Mouse (Mus musculus): ENCODE measurements at regions not wholly inside any gene's neighbourhood (a gene's known extent, or its start where the extent isn't known, plus 50 kb on each side); places are given as distances from the start of the nearest gene placed in this dataset.
A peak's percentile ranks its signal among the peaks of the same experiment; 100 is the strongest.

GRCm38 (mm10) chr6:127348770-127349409, 97.8 kb upstream of the Parp11 start:
- peak in 1 of 2 experiments; percentile 36 for DNase-seq

DNA sequence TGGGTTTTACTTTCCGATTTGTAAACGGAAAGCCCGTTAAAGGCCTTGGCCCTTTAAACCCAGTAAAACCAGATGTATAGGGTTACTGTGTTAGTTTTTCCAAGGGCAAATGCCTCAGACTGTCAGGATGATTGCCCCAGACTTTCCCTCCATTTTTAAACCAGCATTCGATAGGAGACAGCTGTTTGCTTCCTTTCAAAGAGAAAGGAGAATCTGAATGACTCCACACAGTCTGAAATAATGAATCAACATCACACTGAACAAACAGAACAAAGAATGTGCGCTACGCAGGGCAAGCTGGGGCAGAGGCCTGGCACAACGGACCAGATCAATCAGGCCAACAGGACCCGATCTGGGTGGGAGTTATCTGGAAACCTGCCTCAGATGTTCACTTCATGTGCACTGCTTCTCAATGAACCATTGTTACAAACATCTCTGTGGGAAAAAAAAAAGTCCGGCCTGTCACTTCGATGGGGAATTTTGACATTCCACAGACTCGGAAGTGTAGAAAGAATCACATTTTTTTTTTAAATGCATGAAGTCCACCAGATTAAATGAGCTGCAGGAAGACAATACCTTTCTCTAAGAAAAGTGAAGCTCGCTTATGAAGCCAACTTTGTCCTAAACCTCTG, 97.0 kb upstream of the Parp11 start:
- DNase-seq: no peak

DNA sequence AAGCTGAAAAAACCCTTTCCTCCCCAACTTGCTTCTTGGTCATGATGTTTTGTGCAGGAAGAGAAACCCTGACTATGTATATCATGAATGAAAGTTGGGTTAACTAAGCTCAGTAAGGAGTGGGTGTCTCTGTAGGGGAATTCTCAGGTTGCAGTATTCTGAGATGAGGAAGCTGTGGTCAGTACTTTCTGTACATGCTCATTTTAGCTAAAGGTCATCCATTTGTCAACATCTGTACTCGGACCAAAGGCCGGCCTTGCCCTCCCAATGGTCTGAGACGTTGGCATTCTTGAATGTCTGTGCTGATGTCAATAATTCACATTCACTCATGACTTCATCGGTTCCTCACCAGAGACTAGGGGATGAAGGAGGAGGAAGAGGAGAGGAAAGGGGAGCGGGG, 94.9 kb upstream of the Parp11 start:
- peak in 1 of 2 experiments; percentile 19 for DNase-seq

DNA sequence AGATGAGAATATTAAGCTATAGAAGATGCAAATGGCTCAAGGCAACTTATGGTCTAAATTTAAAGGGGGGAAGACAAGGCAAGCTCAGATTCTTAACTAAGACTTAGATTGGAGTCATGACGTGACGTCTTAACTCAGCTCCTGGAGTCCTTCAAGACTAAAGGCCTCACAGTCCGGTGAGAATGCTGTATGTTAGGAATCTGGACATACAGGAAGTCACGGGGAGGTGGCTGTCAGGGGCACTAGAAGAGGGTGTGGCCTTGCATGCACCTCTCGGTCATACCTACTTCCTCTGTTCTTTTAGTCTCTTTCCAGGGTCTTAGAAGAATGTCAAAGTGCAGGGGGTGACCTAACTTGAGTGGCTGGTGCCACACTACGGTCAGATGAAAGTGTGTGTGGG, 91.5 kb upstream of the Parp11 start:
- no peak for DNase-seq

DNA sequence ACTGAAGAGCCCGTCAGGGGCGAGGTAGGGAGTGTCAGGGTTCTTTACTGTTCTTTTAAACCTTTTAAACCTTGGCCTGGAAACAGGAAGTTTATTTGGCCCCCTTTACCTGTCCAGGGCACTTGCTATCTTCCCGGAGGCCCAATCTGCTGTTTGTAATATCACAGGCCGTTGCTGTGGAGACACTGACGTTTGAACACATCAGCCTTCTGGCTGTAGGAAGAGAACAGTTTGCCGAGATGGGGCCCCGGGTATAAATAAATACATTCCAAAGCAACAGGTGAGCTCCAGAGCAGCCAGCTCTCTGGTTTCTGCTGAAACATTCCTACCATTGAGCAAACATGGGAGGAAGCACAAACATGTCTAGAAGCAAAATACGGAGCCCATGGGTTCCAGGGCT, 90.2 kb upstream of the Parp11 start:
- DNase-seq: no peak

DNA sequence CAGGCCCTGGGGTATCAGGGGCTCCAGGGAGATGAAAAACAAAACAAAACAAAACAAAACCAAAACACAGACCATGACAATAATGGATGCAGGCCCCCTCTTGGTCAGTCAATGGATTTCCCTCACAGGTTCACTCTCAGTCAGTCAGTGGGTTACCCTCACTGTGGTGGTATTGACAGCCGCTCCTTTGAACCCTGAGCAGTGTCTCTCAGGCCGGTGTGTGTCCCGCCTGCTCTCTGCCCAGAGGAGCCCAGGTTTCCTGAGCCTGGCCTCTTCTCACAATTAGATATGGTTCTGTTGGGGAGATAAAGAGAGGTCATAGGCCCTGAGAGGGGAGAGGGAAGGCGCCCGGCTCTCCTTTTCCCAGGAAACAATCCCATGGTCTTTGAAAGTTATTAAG, 87.8 kb upstream of the Parp11 start:
- no peak for DNase-seq

DNA sequence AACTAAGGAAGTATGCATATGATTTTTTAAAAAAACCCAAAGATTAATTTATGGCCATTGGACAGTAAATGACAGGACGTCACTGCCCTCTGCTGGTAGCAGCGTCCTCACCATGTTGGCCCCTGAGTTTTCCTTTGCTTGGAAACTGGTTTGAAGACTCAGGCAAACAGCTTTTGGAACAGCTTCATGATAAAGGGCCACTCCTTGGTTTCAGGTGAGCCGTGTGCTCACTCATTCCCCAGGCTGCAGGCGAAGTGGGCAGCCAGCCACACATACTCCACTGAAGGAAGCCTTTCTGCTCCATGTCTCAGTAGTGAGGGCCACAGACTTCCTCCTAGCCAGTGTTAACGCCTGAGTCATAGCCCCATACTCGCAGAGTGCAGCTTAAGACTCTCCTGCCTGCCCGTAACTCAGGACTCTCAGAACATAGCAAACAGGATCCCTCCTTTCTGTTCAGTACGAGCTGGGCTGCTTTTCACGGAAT, 87.2 kb upstream of the Parp11 start:
- peak; percentile 76 to 89 for DNase-seq

GRCm38 (mm10) chr6:127362166-127362565, 84.5 kb upstream of the Parp11 start:
- DNase-seq: no peak

DNA sequence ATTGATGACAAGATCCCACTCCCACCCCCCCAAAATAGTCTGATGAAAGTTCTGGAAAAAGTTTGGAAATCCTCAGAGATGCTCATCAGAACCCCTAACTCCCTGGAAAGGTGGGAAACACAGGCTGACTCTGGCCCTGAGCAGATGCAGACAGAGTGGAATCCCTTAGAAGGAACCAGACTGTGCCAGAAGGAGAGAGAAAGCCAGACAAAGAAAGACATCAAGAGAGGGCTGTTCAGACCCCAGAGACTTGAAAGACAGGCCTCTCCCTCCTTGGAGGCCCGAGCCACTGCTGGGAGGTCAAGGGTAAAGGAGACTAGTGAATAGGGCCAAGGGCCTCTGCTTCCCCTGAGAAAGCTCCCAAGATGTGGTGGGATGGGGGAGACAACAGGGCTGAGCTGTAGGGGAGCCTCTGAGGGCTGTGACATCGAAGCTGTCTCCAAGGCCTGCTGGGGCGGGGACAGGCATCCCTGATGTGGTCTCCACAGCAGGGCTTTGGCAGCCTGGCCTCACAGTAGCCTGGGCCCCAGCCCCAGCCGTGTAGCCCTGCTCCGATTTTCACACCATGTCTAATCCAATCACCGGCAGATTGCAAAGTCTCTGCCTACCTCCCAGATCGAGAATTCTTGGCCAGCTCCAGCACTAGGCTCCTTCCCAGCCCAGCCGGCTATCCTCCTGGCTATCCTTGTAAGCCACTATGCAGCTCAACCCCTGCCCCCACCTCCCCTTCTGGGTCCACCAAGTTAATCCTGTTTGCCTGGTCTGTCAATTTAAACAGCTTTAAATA, 83.5 kb upstream of the Parp11 start:
- no peak for DNase-seq

DNA sequence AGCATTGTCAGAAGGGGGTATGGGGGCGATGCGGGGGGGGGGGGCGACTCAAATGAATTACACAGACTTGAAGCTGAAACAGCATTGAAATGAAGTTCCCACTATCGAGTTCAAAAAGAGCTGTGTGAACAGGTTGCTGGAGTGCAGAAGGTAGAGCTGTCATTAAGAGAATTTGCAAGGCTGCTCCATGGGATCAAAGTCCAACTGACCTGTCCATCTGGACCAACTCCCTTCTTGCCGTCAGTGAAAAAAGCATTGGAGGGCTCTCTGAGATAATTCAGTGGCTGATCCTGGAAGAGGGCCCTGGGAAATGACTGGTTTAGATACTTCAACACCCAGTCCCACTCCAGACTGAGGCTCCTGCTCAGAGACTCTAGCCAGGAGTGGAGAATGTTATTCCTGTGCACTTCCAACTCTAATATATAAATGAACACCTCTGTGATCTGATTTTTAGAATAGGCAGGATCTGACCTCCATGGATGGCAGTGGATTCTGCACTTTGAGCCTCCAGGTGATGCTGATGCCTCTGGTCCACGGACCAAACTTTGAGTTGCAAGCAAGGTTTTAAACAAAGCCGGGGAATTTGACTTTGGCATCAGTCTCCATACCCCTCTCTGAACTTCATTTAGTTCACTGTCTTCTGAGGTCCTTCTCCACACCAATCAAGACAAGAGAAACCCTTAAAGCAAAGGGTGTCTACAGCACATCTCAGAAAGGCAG, 82.6 kb upstream of the Parp11 start:
- no peak for DNase-seq

GRCm38 (mm10) chr6:127364591-127365187, 82.0 kb upstream of the Parp11 start:
- DNase-seq: peak in 1 of 2 experiments; percentile 12

GRCm38 (mm10) chr6:127365246-127365645, 81.4 kb upstream of the Parp11 start:
- no peak for DNase-seq

DNA sequence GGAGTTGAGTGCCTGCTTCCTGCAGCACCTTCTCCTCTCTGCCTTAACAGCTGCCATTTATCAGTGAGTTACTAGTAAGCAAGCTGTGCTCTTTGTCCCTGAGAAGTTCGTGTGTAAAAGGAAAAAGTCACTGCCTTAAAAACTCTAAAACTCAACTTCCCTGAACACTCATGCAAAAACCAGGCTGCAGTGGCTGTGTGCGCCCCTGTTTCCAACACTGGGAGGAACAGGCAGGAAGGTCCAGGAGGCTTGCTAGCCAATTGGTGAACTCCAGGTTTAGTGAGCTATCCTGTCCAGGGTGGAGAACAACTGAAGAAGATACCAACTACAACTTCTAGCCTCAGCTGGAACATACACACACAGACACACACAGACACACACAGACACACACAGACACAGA, 81.0 kb upstream of the Parp11 start:
- DNase-seq: no peak

DNA sequence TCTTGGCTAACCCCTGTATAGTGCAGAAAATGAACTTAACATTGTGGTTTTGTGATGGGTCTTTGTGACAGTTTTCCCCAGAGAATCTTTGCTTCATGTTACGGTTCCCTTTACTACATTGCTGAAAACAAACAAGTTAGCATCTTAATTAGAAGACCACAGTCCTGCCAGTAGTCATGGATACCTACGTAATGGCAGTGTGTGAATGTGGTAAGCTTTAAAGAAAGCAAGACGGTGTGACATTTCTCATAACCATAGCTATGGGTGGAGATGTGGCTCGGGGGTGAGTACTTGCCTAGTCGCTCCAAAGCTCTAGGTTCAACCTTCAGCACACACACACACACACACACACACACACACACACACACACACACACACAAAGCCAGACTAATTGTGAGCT, 73.6 kb upstream of the Parp11 start:
- DNase-seq: no peak

DNA sequence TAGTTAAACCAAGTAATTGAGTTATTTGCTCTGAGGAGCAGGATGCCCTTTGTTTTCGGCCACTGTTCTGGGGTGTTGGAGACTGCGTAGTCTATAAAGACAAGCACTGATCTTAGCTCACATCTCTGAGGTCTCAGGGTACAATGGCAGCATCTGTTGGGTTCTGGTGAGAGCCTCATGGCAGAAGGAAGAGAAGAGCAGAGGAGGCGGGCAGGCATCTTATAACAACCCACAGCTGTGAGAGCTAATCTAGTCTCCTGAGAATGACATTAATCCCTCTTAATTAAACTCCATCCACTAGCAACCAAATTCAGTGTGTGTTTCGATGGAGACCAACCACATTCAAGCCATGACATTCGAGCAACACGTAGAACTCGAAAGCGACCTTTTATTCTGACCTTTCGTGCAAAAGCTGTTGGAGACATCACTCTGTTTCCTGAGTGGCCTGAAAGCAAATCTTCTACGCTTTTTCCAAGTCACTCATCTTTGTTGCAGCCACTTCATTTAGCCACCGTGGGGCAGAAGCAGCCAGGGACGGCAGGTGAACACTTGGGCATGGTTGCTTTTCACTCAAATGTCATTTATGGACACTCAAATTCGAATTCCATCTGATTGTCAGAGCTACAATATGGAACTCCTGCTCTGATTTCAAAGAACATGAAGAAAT, 72.7 kb upstream of the Parp11 start:
- no peak for DNase-seq

GRCm38 (mm10) chr6:127374464-127375143, 72.0 kb upstream of the Parp11 start:
- DNase-seq: peak; percentile 68 to 80

- DNase-seq: no peak
Measured at GRCm38 (mm10) chr6:127375144-127375529, 71.5 kb upstream of the Parp11 start.

DNA sequence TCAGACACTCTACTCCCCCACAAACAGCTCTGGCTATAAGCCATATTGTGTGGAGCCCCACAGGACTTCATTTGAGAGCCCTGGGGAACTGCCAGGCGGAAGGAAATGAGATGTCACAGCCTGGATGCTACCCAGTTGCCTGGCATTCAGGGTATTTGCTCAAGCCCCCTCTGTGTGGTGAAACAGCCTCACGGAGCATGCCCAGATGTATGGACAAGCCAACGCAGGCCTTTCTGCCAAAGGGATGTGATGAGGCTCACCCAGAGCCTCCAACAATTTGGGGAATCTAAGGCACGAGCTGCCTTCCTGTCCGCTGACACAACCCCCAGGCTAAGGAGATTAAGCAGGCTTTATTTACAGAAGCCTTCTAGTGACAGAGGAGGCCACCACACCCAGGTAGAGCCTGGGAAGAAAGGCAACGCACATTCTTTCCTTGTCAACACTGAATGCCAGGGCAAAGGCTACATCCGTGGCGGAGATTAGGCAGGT, 70.9 kb upstream of the Parp11 start:
- no peak for DNase-seq

DNA sequence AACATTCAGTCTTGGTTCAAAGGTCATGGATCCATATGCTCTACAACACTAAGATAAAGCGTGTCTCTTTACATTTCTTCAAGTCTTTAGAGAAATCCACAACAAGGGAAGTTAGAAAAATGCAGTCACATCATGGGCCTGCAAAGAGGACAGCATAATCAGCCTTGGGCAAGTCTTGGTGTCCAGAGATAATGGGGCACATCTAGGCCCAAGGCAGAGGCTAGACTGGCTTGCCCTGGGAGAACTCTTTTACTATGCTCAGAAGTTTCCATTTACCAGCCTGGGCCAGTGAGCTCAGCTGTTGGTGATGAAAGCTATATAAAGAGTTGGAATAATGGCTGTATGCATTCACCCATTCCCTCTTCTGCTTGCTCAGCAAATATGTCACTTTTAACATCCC, 67.9 kb upstream of the Parp11 start:
- no peak for DNase-seq

- DNase-seq: peak; percentile 43 to 61
Measured at GRCm38 (mm10) chr6:127379511-127379910, 67.1 kb upstream of the Parp11 start.

Measured in adrenal gland, postnatal 36 days (tissue).